Mouse (Mus musculus): ENCODE measurements around the gene Lamp2. TPM values are rescaled to one million over a fixed set of nuclear protein-coding genes. Genes with fewer than 3 reads are reported as not detected.
"Not testable (repeated sequence)": the region's sequence is repeated elsewhere in the genome, so short reads cannot be mapped to it uniquely, and the experiment has no call there.

The Lamp2 gene
- total RNA-seq (2021): 100 to 1,000 TPM; 120 to 134 TPM
- long read RNA-seq, experiment 1, transcript Lamp2-203 (9 exons, 2,184 nt): minor isoform, 15 of 175 reads
- long read RNA-seq, experiment 1, transcript Lamp2-201 (9 exons, 1,769 nt): minor isoform, 33 of 175 reads
- long read RNA-seq, experiment 1, transcript Lamp2-202 (9 exons, 3,604 nt): major isoform, 117 of 175 reads
- long read RNA-seq, experiment 1, partial matches to known transcripts: 0 of 175 reads
- long read RNA-seq, experiment 1, other reads (novel, unspliced or antisense): 10 of 175 reads
- long read RNA-seq, experiment 2, transcript Lamp2-201 (9 exons, 1,769 nt): minor isoform, 22 of 92 reads
- long read RNA-seq, experiment 2, transcript Lamp2-202 (9 exons, 3,604 nt): major isoform, 55 of 92 reads
- long read RNA-seq, experiment 2, partial matches to known transcripts: 4 of 92 reads
- long read RNA-seq, experiment 2, other reads (novel, unspliced or antisense): 7 of 92 reads

- peak; percentile 87 to 92 for DNase-seq
Observed at GRCm38 (mm10) chrX:38455890-38456634, at the start of gene Lamp2. Gene Lamp2, minus strand, starts transcription at chrX:38456454.

DNA sequence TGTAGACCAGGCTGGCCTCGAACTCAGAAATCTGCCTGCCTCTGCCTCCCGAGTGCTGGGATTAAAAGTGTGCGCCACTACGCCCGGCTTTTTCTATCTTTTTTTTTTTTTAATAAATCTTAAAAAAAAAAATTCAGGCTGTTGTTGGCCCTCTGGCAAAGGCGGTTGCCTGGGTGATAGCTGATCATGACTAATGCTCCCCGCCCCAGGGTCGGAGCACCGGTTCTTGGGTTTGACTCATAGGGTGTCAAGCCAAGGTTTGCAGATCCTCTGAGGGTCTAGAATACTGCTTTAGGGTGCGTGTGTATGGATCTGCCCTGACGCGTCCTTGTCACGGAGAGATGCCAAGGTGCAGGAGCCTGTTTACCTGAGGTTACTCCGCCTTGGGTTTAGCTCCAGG, 48.6 kb upstream of the Lamp2 start:
- no peak for DNase-seq

GRCm38 (mm10) chrX:38502182-38502581, 45.9 kb upstream of the Lamp2 start:
- not testable (repeated sequence) for DNase-seq

DNA sequence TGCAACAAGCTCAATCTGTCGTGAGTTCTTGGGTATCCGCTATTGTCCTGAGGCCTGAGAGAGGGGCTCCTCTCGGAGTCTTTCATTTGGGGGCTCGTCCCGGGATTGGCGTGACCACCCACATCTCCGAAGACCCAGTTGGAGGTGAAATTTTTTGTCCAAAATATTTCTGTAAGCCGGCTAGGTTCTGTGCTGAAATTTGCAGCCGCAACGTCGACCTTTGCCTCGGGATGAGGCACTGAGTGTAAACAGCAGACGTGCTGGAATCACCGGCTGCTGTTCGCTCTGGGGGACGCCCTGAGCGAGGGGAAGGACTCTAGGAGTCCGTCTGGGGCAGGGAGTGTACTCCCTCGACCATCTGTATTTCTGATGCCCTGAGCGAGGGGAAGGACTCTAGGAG, 29.2 kb upstream of the Lamp2 start:
- not testable (repeated sequence) for DNase-seq

- DNase-seq: no peak
Observed at GRCm38 (mm10) chrX:38478583-38478982, 22.3 kb upstream of the Lamp2 start.

DNA sequence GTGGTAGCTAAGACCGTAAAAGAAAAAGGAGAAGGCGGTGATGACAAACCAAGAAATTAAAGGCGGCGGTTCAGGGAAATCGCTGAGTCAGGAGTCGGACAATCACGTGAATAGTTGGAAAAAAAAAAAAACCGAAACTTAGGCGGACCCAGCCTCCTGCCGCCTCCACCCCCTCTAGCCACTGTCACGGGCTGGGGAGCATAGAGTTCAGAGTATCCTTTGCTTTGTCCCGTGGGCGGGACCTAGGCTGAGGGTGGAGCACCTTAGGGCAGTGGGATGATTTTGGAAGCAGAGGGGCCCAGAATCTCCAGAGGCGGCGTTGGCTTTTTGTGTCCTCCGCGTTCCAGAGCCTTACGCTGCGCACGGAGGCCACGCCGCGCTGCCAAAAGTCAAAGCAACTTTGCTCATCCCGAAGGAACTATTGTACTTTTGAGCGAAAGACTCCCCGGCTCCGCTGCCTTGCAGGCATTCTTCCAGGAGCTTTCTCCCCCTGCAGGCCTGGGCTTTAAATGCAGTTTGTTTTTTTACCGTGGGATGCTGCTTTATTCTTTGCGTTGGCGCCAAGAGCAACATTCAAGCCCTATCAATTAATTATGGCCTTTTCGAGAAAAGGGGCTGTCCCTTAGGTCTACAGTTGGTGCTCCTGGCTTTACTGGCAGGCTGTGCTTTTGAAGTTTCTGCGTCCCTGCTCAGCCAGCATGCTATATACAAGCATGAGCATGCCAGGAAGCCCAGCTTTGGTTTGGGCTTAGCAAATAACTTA, 17.5 kb upstream of the Lamp2 start:
- peak; percentile 80 to 92 for DNase-seq

DNA sequence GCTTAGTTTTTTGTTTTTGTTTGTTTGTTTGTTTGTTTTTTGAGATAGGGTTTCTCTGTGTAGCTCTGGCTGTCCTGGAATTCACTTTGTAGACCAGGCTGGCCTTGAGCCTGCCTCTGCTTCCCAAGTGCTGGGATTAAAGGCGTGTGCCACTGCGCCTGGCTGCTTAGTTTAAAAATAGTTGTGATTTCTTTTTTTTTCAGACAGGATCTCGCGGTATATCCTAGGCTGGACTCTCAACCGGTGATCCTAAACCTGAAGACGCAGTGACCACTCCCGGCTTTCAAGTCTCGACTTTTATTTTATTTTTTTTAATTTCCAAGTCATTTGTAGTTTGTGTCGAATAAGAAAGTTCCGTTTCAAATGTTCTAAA, 16.9 kb upstream of the Lamp2 start:
- DNase-seq: no peak

DNA sequence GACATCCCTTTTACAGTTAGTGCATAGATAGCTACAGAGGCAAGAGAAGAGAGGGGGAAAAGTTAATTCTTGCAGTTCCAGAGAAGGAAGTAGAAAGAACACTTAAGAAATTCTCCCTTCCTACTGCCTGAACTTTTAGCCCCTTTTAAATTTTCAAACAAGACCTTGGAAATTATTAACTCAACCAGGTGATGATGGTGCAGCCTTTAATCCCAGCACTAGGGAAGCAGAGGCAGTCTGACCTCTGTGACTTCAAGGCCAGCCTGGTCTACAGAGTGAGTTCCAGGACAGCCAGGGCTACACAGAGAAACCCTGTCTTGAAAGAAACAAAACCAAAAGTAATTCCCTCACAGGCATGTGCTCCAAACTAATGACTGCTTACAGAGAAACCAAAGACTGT, 10.0 kb upstream of the Lamp2 start:
- DNase-seq: no peak

DNA sequence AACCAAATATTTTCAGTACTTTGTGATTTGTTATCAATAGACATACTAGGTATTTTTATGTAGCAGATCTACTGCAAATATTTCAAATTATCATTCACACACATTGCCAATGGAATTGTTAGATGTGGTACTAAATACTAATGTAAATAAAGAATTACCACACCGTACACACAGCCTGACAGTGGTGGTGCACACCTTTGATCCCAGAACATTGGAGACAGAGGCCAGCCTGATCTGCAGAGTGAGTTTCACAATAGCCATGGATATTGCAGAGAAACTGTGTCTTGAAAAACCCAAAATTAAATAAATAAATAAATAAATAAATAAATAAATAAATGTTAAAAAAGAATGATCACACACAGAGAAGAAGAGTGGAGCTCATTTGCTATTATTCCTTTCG, 6.9 kb upstream of the Lamp2 start:
- no peak for DNase-seq

- DNase-seq: no peak
Observed at GRCm38 (mm10) chrX:38462101-38462500, 5.8 kb upstream of the Lamp2 start.

DNA sequence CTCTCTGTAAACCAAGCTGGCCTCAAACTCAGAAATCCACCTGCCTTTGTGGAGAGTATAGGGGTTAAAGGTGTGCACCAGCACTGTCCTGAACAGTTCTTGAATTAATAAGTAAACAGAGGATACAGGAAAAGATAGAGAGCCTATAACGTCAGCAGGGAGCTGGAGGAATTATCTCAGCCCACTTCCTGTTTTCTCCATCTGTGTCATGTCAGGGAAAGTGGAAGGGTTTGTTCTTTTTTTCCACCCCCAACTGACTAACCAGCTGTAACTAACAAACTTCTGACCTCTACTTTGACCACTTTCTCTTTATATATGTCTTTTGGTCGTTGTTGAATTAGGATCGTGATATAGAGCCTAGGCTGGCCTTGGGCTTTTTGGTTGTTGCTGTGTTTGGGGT, 4.6 kb upstream of the Lamp2 start:
- DNase-seq: peak in 1 of 2 experiments; percentile 40

DNA sequence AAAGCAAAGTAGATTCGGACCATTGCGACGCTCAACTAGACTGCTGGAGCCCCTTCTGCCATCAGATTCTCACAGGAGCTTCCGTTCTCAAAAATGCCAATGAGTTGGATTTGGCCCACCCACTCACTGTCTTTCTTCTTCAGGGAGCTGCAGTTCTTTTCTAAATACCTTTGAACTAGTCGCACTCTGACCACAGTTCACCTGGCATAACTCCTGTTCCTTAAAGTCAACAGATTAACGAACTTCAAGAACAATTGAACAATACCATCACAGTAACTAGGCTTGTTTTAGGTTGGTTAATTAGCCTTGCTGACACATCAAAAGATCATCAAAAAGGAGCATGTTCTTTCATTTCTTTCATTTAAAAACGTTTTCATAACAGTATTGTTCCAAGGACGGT, 2.8 kb upstream of the Lamp2 start:
- no peak for DNase-seq

GRCm38 (mm10) chrX:38456635-38457006, 367 bp upstream of the Lamp2 start:
- DNase-seq: no peak

GRCm38 (mm10) chrX:38455474-38455873, 780 bp downstream of the Lamp2 start:
- no peak for DNase-seq

DNA sequence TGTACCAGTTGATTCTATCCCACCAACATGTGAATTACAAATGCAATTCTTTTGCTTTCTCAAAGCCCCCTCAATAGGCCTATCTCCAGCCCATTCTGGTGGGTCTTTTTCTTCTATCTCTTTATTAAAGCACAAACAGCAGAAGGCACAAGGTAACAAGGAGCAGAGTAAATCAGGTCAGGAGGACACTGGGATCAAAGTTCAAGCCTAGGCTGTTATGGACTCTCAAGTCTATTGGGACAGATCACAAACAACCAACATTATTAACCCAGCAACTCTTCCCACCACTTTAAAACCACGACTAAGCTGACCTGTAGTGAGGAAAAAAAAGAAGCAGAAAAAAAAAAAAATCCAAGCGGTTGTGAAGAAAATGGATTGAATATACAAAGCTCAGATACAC, 1.4 kb downstream of the Lamp2 start:
- no peak for DNase-seq

DNA sequence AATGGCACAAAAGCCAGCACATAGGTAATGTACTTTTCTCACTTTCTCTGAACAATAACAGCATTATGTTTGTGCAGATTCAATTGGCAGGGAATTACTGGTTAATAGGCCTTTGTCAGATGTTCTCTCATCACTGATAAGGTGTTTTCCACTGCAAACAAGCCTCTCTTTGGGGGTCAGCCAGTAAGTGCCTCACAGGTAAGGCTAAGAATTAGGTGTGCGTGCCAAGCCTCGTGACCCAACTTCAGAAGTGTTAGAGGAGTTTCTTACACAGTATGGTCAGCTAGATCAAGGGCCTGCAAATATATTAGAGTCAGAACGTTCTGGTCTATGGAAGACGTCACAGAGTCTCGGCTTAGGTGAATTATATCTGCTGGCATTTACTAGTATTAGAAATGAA, 2.3 kb downstream of the Lamp2 start:
- no peak for DNase-seq

- DNase-seq: peak in 1 of 2 experiments; percentile 11
Observed at GRCm38 (mm10) chrX:38450476-38450875, 5.8 kb downstream of the Lamp2 start.

- no peak for DNase-seq
Observed at GRCm38 (mm10) chrX:38445705-38446104, 10.5 kb downstream of the Lamp2 start.

- DNase-seq: peak in 1 of 2 experiments; percentile 20
Observed at GRCm38 (mm10) chrX:38442425-38442824, 13.8 kb downstream of the Lamp2 start.

- DNase-seq: peak in 1 of 2 experiments; percentile 29
Observed at GRCm38 (mm10) chrX:38439629-38440028, 16.6 kb downstream of the Lamp2 start.

- DNase-seq: peak; percentile 83 to 92
Observed at GRCm38 (mm10) chrX:38438147-38438791, 18.0 kb downstream of the Lamp2 start.

DNA sequence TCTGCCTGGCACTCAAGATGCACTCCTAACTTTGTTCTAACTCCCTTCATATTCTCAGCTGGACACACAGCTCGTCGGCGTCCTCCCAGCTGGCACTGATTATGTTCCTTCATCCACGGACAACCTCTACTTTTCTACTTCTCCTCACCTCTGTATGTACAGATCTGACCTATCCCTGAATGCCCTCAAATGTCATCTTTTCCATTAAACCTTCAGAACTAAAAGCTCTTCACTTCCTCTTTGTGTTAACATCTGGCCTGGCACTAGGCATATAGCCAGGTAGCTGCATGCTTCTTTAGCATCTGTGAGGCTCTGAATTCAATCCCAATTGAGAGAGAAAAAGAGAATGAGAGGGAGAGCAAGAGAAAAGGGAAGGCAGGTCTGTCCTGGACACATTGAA, 26.8 kb downstream of the Lamp2 start:
- DNase-seq: no peak

Measured in heart, adult 18-20 months (tissue).